Comparison of ENCODE assay signal across 12 mouse cellular contexts in genomic region chr3:116985042-116985455, GRCm38 (mm10). TPM values are rescaled to one million over a fixed set of nuclear protein-coding genes. Genes with fewer than 3 reads are reported as not detected.
DNase-seq lines count a peak whose midpoint lies in the region; ATAC-seq lines count a peak whose summit lies in the region.
"Had no signal": no experiment of that assay in that cellular context is flagged by ENCODE, and none has a peak within 500 bp of the region (broad histone marks: within the 10 kb centered on the region; RNA-seq: fewer than 3 reads in every experiment).

No protein-coding gene starts in this region.

- peak; percentile 81 for DNase-seq in heart, adult 11 months
- DNase-seq in heart, embryonic 10.5 days (ENCODE audit: low spot score): no peak
- DNase-seq in MN1 (ENCODE audit: low spot score): peak; percentile 27
- DNase-seq in embryonic facial prominence, embryonic 14.5 days (ENCODE audit: low spot score): peak; percentile 83
- no peak for DNase-seq in embryo, embryonic 10 days (ENCODE audit: low spot score)
- DNase-seq in kidney, postnatal 10 days: no peak
- no peak for DNase-seq in spleen, adult 18-20 months
- DNase-seq: thymus, postnatal 4 days had no signal

- H3K36me3 ChIP-seq in heart, embryonic 10.5 days: no peaks in the 10 kb centered on the region
- H3K36me3 ChIP-seq in embryonic facial prominence, embryonic 14.5 days (ENCODE audit: control insufficient read depth, insufficient read depth, low read length): no peaks in the 10 kb centered on the region
- no peaks in the 10 kb centered on the region for H3K36me3 ChIP-seq in midbrain, embryonic 12.5 days
- H3K36me3 ChIP-seq: heart, embryonic 13.5 days; intestine, embryonic 15.5 days had no signal

- H3K27ac ChIP-seq in heart, embryonic 10.5 days: no peak overlapping the region
- H3K27ac ChIP-seq in embryonic facial prominence, embryonic 14.5 days (replicated peaks; ENCODE audit: low read depth, low read length): no peak overlapping the region
- H3K27ac ChIP-seq in midbrain, embryonic 12.5 days (replicated peaks): peak overlapping the region; percentile 52
- H3K27ac ChIP-seq: heart, embryonic 13.5 days; intestine, embryonic 15.5 days; liver, embryonic 14.5 days had no signal

- H3K9me3 ChIP-seq in heart, embryonic 10.5 days: no peaks in the 10 kb centered on the region
- H3K9me3 ChIP-seq in embryonic facial prominence, embryonic 14.5 days (ENCODE audit: control insufficient read depth, low read length): no peaks in the 10 kb centered on the region
- H3K9me3 ChIP-seq in midbrain, embryonic 12.5 days: no peaks in the 10 kb centered on the region
- H3K9me3 ChIP-seq: heart, embryonic 13.5 days; intestine, embryonic 15.5 days had no signal

- no peak overlapping the region for H3K9ac ChIP-seq in embryonic facial prominence, embryonic 14.5 days (ENCODE audit: low read depth, low read length)
- H3K9ac ChIP-seq in midbrain, embryonic 12.5 days (replicated peaks): no peak overlapping the region
- H3K9ac ChIP-seq: heart, embryonic 13.5 days; intestine, embryonic 15.5 days; liver, embryonic 14.5 days had no signal

- no peak overlapping the region for H3K4me3 ChIP-seq in heart, embryonic 10.5 days
- no peak overlapping the region for H3K4me3 ChIP-seq in embryonic facial prominence, embryonic 14.5 days (ENCODE audit: low read depth, low read length)
- H3K4me3 ChIP-seq in midbrain, embryonic 12.5 days: no peak overlapping the region
- H3K4me3 ChIP-seq: heart, embryonic 13.5 days; intestine, embryonic 15.5 days had no signal

- WGBS in heart, embryonic 10.5 days: 71% methylated on average over 1 of the region's 1 CpGs
- whole genome bisulfite sequencing in embryonic facial prominence, embryonic 14.5 days: 16% methylated on average over 1 of the region's 1 CpGs
- 12% methylated on average over 1 of the region's 1 CpGs for WGBS in midbrain, embryonic 12.5 days

- no peak overlapping the region for H3K4me2 ChIP-seq in embryonic facial prominence, embryonic 14.5 days (ENCODE audit: low read depth, low read length)
- H3K4me2 ChIP-seq in midbrain, embryonic 12.5 days (replicated peaks): no peak overlapping the region
- H3K4me2 ChIP-seq: heart, embryonic 13.5 days; intestine, embryonic 15.5 days had no signal

- H3K27me3 ChIP-seq in heart, embryonic 10.5 days (ENCODE audit: insufficient read depth, poor library complexity, severe bottlenecking): no peaks in the 10 kb centered on the region
- H3K27me3 ChIP-seq in embryonic facial prominence, embryonic 14.5 days (replicated peaks; ENCODE audit: control insufficient read depth, insufficient read depth, low read length): no peaks in the 10 kb centered on the region
- no peaks in the 10 kb centered on the region for H3K27me3 ChIP-seq in midbrain, embryonic 12.5 days
- H3K27me3 ChIP-seq: heart, embryonic 13.5 days; intestine, embryonic 15.5 days had no signal

- no peaks in the 10 kb centered on the region for H3K4me1 ChIP-seq in heart, embryonic 10.5 days
- H3K4me1 ChIP-seq in embryonic facial prominence, embryonic 14.5 days (ENCODE audit: control insufficient read depth, insufficient read depth, low read length): peaks cover 11% of the 10 kb centered on the region
- H3K4me1 ChIP-seq in midbrain, embryonic 12.5 days: peaks cover 21% of the 10 kb centered on the region
- H3K4me1 ChIP-seq: intestine, embryonic 15.5 days had no signal

- peak; percentile 89; the same call in 1 of the 2 replicates for ATAC-seq in embryonic facial prominence, embryonic 14.5 days (ENCODE audit: low read depth)
- ATAC-seq in midbrain, embryonic 12.5 days (ENCODE audit: low FRiP score, low read depth): peak; percentile 94
- ATAC-seq: intestine, embryonic 15.5 days had no signal

RNA-seq across cellular contexts. Expression of gene Palmd, which starts 16.3 kb away (rescaled TPM):
- 3.9 and 6.6 TPM in 2 replicates for polyA plus RNA-seq in heart, embryonic 10.5 days (2016; fragmentation: Nextera tagmentation; extraction: Ambion mirVana)
- polyA plus RNA-seq in embryonic facial prominence, embryonic 14.5 days (2014; fragmentation: Nextera tagmentation; extraction: Ambion mirVana): 23.0 and 24.5 TPM in 2 replicates
- polyA plus RNA-seq in midbrain, embryonic 12.5 days (2016; fragmentation: Nextera tagmentation; extraction: Ambion mirVana): 6.5 TPM in 2 replicates

RNA-seq across cellular contexts. Expression of gene 4930455H04Rik, which starts 17.0 kb away (rescaled TPM):
- polyA plus RNA-seq in heart, embryonic 10.5 days (2016; fragmentation: Nextera tagmentation; extraction: Ambion mirVana): not detected in 2 replicates
- not detected in 2 replicates for polyA plus RNA-seq in embryonic facial prominence, embryonic 14.5 days (2014; fragmentation: Nextera tagmentation; extraction: Ambion mirVana)
- polyA plus RNA-seq in midbrain, embryonic 12.5 days (2016; fragmentation: Nextera tagmentation; extraction: Ambion mirVana): not detected in 2 replicates
- polyA plus RNA-seq: heart, embryonic 13.5 days; intestine, embryonic 15.5 days; liver, embryonic 14.5 days had no signal

Comparison
In these comparisons a context has a peak if more than half of its experiments do, and no peak if none do; other contexts are left out.
1. DNase-seq: peak in heart, adult 11 months (single experiment), MN1 (single experiment) and embryonic facial prominence, embryonic 14.5 days (single experiment); none in heart, embryonic 10.5 days (single experiment), embryo, embryonic 10 days (single experiment), kidney, postnatal 10 days (single experiment) and spleen, adult 18-20 months (0 of 2).